Mouse (Mus musculus) liver, embryonic 11.5 days (tissue): ENCODE results near the gene Foxq1. TPM values are rescaled to one million over a fixed set of nuclear protein-coding genes. Genes with fewer than 3 reads are reported as not detected.

ENCODE experiments used
- ATAC-seq: fragments of 200-750 bp; cut with Nextera tagmentation; replicated peaks from 2 replicates; pipeline ENCODE4 v1.8.0; 2017; ENCODE audit warnings: moderate number of reproducible peaks, mild to moderate bottlenecking, moderate TSS enrichment, moderate library complexity; ENCODE audit not compliant: low FRiP score
- DNase-seq: peaks from one replicate; pipeline ENCODE4 v3.0.0-alpha.2; 2017; ENCODE audit warnings: low spot score
- H3K27ac ChIP-seq: fragments of 300-500 bp; sonication (generic); 2 replicates; pipeline ENCODE4 v1.5.1; 2014; ENCODE audit warnings: mild to moderate bottlenecking, low read depth, low read length, control low read depth
- H3K27me3 ChIP-seq: fragments of 300-500 bp; sonication (generic); replicated peaks from 2 replicates; pipeline ENCODE4 v1.6.1; 2014; ENCODE audit warnings: low read length, mixed read lengths; ENCODE audit not compliant: control insufficient read depth, insufficient read depth
- H3K36me3 ChIP-seq: fragments of 300-500 bp; sonication (generic); 2 replicates; pipeline ENCODE4 v1.6.1; 2014; ENCODE audit warnings: mild to moderate bottlenecking, low read length, moderate library complexity, mixed read lengths; ENCODE audit not compliant: control insufficient read depth, insufficient read depth
- H3K4me1 ChIP-seq: fragments of 300-500 bp; sonication (generic); replicated peaks from 2 replicates; pipeline ENCODE4 v1.6.1; 2014; ENCODE audit warnings: low read length, mixed read lengths; ENCODE audit not compliant: control insufficient read depth, insufficient read depth
- H3K4me2 ChIP-seq: fragments of 300-500 bp; sonication (generic); 2 replicates; pipeline ENCODE4 v1.6.1; 2014; ENCODE audit warnings: mild to moderate bottlenecking, control low read depth, moderate library complexity
- H3K4me3 ChIP-seq: fragments of 300-500 bp; sonication (generic); 2 replicates; pipeline ENCODE4 v1.5.1; 2014; ENCODE audit warnings: low read depth, low read length, control low read depth
- H3K9ac ChIP-seq: fragments of 300-500 bp; sonication (generic); 2 replicates; pipeline ENCODE4 v1.6.1; 2014; ENCODE audit warnings: low read depth, low read length, control low read depth
- H3K9me3 ChIP-seq: fragments of 300-500 bp; sonication (generic); 2 replicates; pipeline ENCODE4 v1.6.1; 2016; ENCODE audit warnings: low read length, inconsistent platforms, mixed read lengths; ENCODE audit not compliant: control insufficient read depth
- WGBS: fragments of 180-500 bp; shearing (Covaris S2); extraction: QIAGEN DNeasy Blood & Tissue Kit; methylation state at CpG from one replicate; pipeline ENCODE4 v1.1.7; 2014; 5-methylcytosine and 5-hydroxymethylcytosine counted together
- polyA plus RNA-seq: library from polyadenylated mRNA; unstranded; fragments of >200 nt; fragmentation: Nextera tagmentation; extraction: Ambion mirVana; gene quantifications from 2 replicates; pipeline ENCODE4 v1.2.1, GENCODE M21; 2014

The Foxq1 gene
- polyA plus RNA-seq, 1 experiment from 2014 or later, result 0.05 TPM

DNA sequence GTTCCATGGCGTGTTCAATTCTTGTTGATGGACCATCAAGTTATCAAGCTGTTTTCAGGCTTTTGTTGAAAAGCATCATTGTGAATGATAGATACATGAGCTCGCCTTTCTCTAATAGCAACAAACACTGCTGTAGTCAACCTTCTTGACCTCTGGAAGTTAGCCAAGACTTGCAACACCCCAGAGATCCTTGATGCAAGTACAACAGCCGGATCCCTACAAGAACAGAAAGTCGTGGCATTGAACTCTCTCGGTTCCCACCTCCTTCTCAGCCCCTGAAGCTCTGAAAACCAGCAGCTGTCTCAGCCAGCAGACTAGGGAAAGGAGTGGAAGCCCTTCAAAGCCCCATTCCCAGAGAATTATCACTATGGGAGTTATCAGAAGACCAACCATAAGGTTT is 31.4 kb downstream of the Foxq1 start:
- Histone ChIP-seq H3K36me3 (no peaks in the 10 kb centered on the region), H3K27me3 (no peaks in the 10 kb centered on the region), H3K27ac (no peak overlapping the region), H3K9ac (no peak overlapping the region), H3K4me1 (no peaks in the 10 kb centered on the region), H3K4me3 (no peak overlapping the region), H3K9me3 (no peaks in the 10 kb centered on the region), H3K4me2 (no peak overlapping the region)
- ATAC-seq (no peak), DNase-seq (no peak)
- 70% methylated on average over 5 of the region's 5 CpGs for WGBS

DNA sequence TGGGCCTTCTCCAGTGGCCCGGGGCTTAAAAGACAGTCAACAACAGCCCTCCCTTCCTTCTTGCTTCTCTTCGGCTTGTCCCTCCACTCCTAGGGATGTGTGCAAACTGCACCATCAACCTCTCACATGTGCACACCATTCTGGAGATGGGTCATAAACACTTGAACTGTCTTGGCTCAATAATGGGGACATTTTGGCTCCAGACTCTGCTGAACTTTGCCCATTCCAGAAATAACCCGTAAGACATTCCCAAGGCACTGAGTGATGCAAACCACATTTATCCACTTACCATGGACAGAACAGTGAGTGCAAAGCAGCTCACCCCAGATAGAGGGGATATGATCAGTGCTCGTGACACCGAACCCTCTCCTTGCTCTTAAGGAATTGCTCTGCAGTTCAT is 43.6 kb downstream of the Foxq1 start:
- no peaks in the 10 kb centered on the region for H3K9me3 ChIP-seq
- H3K4me3 ChIP-seq, result no peak overlapping the region
- no peak overlapping the region for H3K4me2 ChIP-seq
- no peaks in the 10 kb centered on the region for H3K27me3 ChIP-seq
- WGBS, result 88% methylated on average over 5 of the region's 5 CpGs
- no peak for ATAC-seq
- DNase-seq, result no peak
- H3K27ac ChIP-seq, result no peak overlapping the region
- no peak overlapping the region for H3K9ac ChIP-seq
- H3K36me3 ChIP-seq, result no peaks in the 10 kb centered on the region
- H3K4me1 ChIP-seq, result no peaks in the 10 kb centered on the region

DNA sequence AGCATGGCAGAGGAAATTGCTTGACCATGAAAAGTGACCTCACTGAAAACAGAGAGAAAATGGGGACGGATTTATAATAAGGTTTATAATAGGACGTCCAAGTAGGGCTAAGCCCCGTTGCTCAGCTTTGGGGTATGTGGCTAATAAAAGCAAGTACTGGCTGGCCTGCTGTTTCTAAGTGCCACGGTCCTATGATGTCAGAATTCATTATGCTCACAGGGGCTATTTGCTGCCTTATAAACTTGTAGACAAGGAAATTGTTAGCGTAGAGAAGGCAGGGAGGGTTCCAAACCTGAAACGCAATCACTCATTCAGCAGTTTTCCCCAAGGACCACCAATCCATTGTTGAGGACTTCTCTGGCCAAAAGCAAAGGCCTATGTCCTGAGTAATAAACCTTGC is 48.0 kb downstream of the Foxq1 start:
- 84% methylated on average over 6 of the region's 6 CpGs for WGBS
- Histone ChIP-seq H3K4me3 (no peak overlapping the region), H3K4me1 (no peaks in the 10 kb centered on the region), H3K9me3 (no peaks in the 10 kb centered on the region), H3K27me3 (no peaks in the 10 kb centered on the region; the same call in none of the 2 replicates), H3K27ac (no peak overlapping the region), H3K36me3 (no peaks in the 10 kb centered on the region), H3K4me2 (no peak overlapping the region), H3K9ac (no peak overlapping the region)
- ATAC-seq (no peak), DNase-seq (no peak)

Other genes with a start within 250 kb of the Foxq1 start
- gene A530084C06Rik, start 3.2 kb downstream of the Foxq1 start, polyA plus RNA-seq, result not detected in 2 replicates
- 0.70 and 1.2 TPM in 2 replicates for gene Foxf2, start 69.7 kb downstream of the Foxq1 start, polyA plus RNA-seq